Mouse (Mus musculus) c-Kit-positive CD71-positive TER-119-negative erythroid progenitor cells, embryonic 14.5 days (primary cell): ENCODE measurements around the gene Mrpl10.

Source experiments
- DNase-seq: peaks from one replicate; pipeline ENCODE4 v3.0.0-alpha.2; 2013; ENCODE audit warnings: low read depth

Mrpl10 gene

GRCm38 (mm10) chr11:97041022-97041899 lies at the start of gene Mrpl10, which contains the start of gene Lrrc46:
Gene Mrpl10, plus strand, starts transcription at chr11:97041560.
Gene Lrrc46, minus strand, starts transcription at chr11:97041407.
- peak; percentile 86 for DNase-seq

GRCm38 (mm10) chr11:96992722-96993311 lies 48.5 kb upstream of the Mrpl10 start:
- no peak for DNase-seq

GRCm38 (mm10) chr11:96995031-96995430 lies 46.3 kb upstream of the Mrpl10 start:
- no peak for DNase-seq

GRCm38 (mm10) chr11:96995836-96996772 lies 45.3 kb upstream of the Mrpl10 start:
- no peak for DNase-seq

- no peak for DNase-seq
Measured at GRCm38 (mm10) chr11:96996773-96997379, 44.5 kb upstream of the Mrpl10 start.

GRCm38 (mm10) chr11:96997380-96997956 lies 43.9 kb upstream of the Mrpl10 start:
- DNase-seq: no peak

GRCm38 (mm10) chr11:97003170-97003569 lies 38.2 kb upstream of the Mrpl10 start:
- DNase-seq: no peak

- DNase-seq: no peak
Measured at GRCm38 (mm10) chr11:97007093-97007794, 34.1 kb upstream of the Mrpl10 start.

GRCm38 (mm10) chr11:97009198-97009790 lies 32.1 kb upstream of the Mrpl10 start:
- no peak for DNase-seq

GRCm38 (mm10) chr11:97013121-97013670 lies 28.2 kb upstream of the Mrpl10 start, which contains the start of gene Sp6:
Gene Sp6, plus strand, starts transcription at chr11:97013394.
- DNase-seq: no peak

GRCm38 (mm10) chr11:97017696-97018582 lies 23.4 kb upstream of the Mrpl10 start:
- no peak for DNase-seq

GRCm38 (mm10) chr11:97018583-97019344 lies 22.6 kb upstream of the Mrpl10 start:
- no peak for DNase-seq

- DNase-seq: no peak
Measured at GRCm38 (mm10) chr11:97019345-97019708, 22.0 kb upstream of the Mrpl10 start.

GRCm38 (mm10) chr11:97021121-97021765 lies 20.1 kb upstream of the Mrpl10 start:
- no peak for DNase-seq

GRCm38 (mm10) chr11:97021873-97022484 lies 19.4 kb upstream of the Mrpl10 start:
- no peak for DNase-seq

- no peak for DNase-seq
Measured at GRCm38 (mm10) chr11:97024977-97025376, 16.4 kb upstream of the Mrpl10 start.

- DNase-seq: peak; percentile 78
Measured at GRCm38 (mm10) chr11:97025721-97026344, 15.5 kb upstream of the Mrpl10 start.
